Mouse (Mus musculus) lung, adult 2 months (tissue): ENCODE data around the gene Lama5.

Source experiments
- CTCF ChIP-seq: fragments of 200-500 bp; IDR thresholded peaks from 2 replicates; pipeline ENCODE4 v1.5.1; 2011; ENCODE audit warnings: mild to moderate bottlenecking, low read length, control low read depth; ENCODE audit not compliant: insufficient read depth
- POLR2A ChIP-seq: fragments of 200-500 bp; IDR thresholded peaks from 2 replicates; pipeline ENCODE4 v1.6.1; 2011; ENCODE audit warnings: low read depth, mild to moderate bottlenecking, control low read depth, low read length, borderline replicate concordance; ENCODE audit errors: extremely low read depth

DNA sequence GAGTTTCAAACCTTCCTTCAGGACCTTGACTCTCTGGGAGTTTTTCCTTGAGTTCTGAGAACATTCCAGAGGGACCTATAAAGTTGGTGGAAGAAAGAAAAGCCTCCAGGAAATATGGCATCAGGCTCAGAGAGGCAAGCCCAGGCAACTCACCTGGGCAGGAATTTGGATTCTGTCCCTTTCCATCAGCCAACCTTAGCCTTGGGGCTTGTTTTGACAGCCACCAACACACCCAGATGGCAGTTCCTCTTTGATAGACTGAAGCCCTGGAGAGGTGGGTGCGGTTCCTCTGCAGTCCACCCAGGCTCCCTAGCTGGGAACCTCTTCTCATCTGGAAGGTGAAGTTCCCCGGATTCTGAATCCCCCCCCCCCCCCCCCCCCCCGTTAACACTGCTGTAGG is 10.8 kb upstream of the Lama5 start:
- TF ChIP-seq CTCF = no peak
- TF ChIP-seq POLR2A = no peak
